Mouse (Mus musculus) small intestine, adult 2 months (tissue): ENCODE measurements around the gene Cib1.

Source experiments
- CTCF ChIP-seq: fragments of 200-500 bp; IDR thresholded peaks from 2 replicates; pipeline ENCODE4 v1.5.1; 2012; ENCODE audit warnings: low read depth, mild to moderate bottlenecking, control low read depth, inconsistent platforms, low read length, moderate library complexity, mixed read lengths; ENCODE audit not compliant: insufficient replicate concordance, insufficient read length; ENCODE audit errors: extremely low read depth
- POLR2A ChIP-seq: fragments of 200-500 bp; IDR thresholded peaks from 2 replicates; pipeline ENCODE4 v1.6.1; 2012; ENCODE audit warnings: low read depth, mild to moderate bottlenecking, control low read depth, inconsistent platforms, low read length, moderate library complexity

DNA sequence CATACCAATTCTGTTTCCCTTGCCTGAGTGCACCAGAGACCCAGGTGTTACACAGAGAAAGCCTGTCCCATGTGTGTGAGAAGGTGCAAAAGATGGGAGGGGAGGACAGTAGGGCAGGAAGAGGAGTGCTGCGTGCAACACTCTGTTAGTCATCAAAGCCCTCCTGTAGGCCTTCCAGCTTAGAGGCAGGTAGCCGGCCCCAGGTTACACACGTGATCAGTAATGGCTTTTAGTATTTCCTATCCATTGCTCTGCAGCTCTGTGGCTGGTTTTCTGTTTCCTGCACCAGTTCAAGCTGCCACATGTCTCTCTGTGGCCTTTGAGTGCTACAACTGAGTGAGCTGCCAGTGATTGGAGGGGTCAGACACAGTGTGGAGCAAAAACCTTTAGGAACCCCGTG, 28.3 kb downstream of the Cib1 start:
- TF ChIP-seq CTCF (no peak), POLR2A (no peak)
